Mouse (Mus musculus) A20 (cell line): Measurements from ENCODE around the gene Epm2a.
"Not testable (repeated sequence)": the region's sequence is repeated elsewhere in the genome, so short reads cannot be mapped to it uniquely, and the experiment has no call there.

Experiments
- DNase-seq: peaks from one replicate; pipeline ENCODE4 v3.0.0-alpha.2; 2011; ENCODE audit warnings: low read depth, low spot score

The Epm2a gene

GRCm38 (mm10) chr10:11343205-11344141, at the start of gene Epm2a:
Gene Epm2a (plus strand): TSS chr10:11343404.
- DNase-seq = peak; percentile 67

- no peak for DNase-seq
These were observed 44.8 kb upstream of the Epm2a start for GRCm38 (mm10) chr10:11298418-11298817.

GRCm38 (mm10) chr10:11305365-11306053, 37.7 kb upstream of the Epm2a start:
- no peak for DNase-seq

GRCm38 (mm10) chr10:11306054-11306367, 37.2 kb upstream of the Epm2a start:
- no peak for DNase-seq

GRCm38 (mm10) chr10:11309866-11310265, 33.3 kb upstream of the Epm2a start:
- DNase-seq = peak; percentile 30

DNA sequence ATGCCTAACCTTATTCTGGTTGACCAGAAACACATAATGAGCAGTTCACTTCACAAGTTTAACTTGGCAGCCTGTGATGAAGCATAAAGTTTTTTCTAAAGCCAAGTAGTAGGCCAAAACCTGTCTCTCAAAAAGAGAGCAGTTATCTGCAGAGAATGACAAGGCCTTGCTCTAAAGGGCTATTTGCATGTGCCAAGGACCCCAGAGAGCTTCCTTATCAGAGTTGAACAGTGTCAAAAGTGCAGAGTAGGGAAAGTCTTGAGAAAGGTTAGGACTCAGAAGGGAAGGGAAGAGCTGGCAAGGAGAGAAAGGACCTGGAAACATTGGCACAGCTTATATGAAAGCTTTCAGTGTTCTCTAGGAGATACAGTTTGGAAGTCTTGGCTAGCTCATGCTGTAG, 32.7 kb upstream of the Epm2a start:
- no peak for DNase-seq

DNA sequence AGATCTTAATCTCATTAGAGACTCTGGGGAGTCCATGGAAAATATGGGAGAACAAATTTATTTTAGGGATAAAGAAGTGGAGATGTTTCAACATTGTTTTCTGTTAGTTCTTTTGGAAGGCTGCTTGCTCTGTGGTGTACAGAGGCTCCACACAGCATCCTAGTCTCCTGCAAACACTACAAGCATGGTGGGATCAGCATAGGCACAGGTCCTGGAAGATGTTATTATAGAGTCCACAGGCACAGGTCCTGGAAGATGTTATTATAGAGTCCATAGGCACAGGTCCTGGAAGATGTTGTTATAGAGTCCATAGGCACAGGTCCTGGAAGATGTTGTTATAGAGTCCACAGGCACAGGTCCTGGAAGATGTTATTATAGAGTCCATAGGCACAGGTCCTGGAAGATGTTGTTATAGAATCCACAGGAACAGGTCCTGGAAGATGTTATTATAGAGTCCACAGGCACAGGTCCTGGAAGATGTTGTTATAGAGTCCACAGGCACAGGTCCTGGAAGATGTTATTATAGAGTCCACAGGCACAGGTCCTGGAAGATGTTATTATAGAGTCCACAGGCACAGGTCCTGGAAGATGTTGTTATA, 25.2 kb upstream of the Epm2a start:
- DNase-seq = not testable (repeated sequence)

DNA sequence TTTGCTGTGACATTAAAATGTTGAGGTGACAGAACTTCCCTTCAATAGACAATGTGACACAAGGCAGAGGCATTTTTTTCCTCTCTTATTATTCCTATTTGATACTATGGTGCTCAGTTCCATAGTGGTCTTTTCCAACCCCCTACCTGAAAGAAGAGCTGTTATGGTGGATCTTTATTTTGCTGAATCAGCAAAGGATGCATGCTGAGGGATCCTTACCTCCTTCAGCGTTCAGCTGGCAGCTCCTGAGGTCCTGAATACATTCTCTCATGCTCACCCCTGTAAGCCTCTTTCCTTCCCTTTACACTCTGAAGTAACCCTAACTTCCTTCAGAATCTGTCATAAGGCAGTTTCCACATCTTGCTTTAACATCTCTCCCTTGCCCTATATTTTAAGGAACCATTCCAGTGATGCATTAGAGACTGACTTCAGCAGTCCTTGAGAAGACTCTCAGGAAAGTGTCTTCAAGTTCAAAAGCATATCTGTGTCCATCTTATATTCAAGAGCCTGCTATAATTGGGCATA, 23.7 kb upstream of the Epm2a start:
- no peak for DNase-seq

DNA sequence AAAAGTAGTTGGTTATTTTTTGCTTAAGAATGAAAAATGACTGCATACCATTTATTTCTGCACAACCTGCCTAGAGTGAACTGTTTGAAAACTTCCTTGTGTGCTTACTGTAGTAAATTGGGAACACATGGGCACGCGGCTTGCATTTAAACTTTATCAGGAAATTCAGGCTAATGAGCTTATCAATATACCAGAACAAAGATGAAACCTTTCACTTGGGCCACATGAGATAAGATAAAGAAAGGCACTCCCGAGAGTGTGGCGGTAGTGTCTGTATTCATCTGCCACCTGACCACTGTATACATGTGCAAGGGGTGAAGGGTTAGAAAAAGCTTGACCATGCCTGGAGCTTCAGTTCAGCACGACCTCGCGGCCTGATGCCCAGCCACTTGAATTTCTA, 20.9 kb upstream of the Epm2a start:
- no peak for DNase-seq

DNA sequence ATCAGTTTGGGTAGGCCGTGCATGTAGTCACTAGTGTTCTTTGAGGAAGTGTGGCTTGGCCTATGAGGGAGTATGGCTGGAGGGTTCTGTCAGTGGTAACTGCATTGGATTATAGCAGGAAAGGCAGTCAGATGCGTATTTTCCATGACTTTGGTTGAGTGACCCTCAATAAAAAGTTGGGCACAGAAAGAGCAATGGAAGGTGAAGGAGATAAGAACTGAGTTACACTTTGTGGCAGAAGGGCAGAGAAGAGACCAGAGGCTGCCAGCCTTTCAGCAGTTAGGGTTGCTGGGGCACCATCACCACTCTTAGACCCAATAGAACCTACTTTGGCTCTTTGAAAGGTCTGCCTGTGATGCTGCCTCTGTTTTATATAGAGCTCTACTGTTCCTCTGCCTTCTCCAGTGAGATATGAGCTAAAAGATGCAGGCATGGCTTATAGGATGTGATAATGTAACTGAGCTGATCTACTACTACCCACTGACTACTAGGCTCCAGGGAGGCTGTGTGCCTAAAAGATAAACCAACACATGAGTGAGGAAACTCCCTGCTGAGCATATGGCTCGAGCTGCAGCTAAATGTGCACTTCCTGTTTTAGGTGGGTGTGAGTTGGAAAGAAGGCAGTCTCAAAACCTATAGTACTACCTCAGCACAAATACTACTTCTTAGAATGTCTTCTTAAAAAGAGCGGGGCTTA, 19.9 kb upstream of the Epm2a start:
- DNase-seq = peak; percentile 50

DNA sequence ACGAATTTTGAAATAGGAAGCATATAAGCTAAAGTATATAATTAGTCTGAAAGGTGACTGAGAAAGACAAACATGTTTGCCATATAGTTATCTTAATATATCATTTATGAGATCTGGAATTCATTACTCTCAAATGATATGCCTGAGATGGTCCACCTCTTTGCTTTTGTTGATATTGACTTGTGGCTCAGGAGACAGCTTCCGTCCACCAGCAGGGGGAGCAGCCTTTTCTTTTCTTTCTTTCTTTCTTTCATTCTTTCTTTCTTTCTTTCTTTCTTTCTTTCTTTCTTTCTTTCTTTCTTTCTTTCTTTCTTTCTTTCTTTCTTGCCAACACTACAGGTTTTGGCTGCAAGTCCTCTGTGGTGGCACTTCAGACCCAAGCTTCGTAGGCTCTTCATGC, 16.7 kb upstream of the Epm2a start:
- DNase-seq = no peak

DNA sequence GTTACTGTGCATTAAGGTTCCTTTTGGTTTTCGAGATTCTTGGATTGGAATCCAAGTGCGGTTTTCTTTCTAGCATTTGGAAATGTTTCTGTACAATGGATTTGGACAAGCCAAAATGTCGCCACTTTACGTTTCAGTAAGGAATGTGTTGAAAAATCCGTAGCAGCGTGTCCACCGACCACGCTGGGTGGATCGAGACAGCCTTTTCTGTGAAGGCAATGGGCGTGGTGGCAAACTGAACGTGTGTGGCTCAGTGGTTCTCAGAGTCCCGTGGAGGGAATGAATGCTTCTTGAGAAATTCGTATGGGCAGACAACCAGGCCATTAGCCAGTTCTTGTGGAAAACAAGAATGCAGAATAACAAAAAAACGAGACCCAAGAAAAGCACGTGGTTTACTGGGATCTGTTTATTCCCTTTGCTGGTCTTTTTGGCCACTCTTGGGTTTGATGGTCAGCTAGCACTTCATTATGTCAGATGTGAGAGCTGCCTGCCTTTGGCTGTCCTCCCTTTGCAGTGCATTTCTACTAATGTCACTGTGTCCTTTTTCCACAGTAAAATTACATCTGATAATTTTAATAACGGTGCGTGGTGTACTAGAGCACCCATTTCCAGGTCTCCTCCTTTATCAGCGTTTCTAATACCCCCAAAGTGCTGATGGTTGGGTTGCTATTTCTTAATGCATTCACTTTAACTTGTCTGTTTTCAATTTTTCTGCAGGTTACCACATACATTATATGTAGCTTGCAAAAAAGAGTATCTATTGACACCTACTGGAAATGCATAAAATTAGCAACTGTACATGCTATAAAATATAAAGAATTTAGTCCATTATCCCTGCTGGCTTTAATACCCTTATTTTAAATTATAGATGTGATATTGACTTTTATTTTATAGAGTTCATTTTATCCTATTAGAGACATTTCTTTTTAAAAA, 1.6 kb downstream of the Epm2a start:
- DNase-seq = no peak

GRCm38 (mm10) chr10:11350243-11350974, 7.2 kb downstream of the Epm2a start:
- DNase-seq = not testable (repeated sequence)

DNA sequence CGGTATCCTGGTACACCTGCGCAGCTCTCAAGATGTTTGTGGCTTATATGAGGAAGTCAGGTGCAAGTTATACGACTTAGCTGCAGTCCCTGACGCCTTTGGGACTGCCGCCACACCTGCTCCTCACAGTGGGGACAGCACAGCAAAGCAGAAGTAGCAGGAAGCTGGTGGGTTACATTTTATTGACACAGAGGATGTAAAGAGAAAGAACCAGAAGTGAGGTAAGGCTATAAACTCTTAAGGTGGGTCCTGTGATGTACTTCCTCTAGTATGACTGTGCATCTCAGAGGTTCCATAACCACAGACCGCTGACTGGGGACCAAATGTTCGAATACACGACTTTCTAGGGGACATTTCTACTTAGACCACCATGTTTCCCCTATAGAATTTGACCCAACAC, 11.4 kb downstream of the Epm2a start:
- peak; percentile 67 for DNase-seq

DNA sequence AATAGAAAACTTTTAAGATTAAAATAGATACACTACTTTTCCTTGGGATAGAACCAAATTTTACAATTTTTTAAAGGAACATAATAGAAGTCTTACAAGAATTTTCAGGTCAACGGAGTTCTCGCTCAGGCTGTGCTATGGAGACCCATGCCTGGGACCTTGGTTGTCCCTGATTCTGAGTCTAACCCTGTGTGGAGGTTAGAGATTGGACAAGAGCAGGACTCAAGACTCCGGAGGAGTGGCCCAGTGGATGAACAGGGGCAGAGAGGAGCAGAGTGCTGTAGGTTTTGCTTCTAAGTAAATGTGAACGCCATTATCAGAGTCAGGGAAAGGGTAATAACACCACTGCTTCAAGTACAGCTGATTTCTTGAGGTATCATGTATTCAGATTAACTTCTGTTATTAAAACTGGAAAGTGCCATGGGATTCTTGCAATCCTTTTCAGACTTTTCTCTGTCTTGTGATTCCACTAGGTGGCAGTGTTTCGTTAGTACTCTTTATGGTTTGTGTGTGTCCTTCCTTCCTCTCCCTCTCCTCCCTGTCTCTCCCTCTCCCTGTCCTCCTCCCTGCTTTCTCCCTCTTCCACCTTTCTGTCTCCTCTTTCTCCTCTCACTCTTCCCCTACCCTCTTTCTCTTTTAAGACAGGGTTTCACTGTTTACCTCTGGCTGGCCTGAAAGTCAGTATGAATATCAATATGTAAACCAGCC, 18.9 kb downstream of the Epm2a start:
- peak; percentile 47 for DNase-seq

DNA sequence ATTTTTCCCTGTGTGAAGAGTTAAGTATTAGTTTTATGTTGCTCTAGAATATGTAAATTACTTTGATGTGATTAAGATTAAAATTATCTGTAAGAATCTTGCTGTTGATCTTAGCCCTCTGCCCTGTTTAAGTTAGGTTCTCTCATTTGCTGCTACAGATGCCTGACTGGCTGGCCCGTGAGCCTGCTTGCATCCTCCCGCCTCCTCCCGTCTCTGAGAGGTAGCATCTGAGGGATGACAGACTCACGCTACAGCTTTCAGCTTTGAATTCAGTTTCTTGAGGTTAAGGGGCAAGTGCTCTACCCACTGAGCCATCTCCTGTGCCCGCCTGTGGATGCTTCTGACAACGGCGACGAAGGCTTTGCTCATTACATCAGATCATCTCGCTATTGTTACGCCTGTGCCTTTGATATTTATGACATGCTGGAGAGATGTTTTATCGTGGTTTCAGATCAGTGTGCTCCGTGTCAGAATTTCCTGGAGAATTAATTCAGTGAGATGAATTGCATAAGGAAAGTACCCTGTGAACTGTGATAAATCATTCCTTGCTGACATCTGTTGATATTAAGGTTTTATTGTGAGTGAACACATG, 19.8 kb downstream of the Epm2a start:
- no peak for DNase-seq

DNA sequence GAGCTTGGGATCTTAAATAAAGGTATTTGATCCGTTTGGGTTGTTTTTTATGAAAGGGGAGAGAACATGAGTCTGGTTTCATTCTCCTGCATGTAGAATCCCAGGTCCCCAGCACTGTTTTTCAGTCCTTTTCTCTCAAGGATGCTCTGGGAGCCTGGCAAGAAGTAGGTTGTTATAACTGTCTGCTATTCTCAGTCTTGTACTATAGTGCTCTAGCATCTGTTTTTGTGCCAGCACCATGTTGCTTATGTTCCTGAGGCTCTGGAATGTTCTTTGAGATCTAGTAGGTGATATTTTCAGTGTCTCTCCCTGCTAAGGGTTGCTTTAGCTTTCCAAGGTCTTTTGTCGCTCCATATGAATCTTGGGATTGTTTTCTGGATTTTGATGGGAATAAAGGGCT, 38.1 kb downstream of the Epm2a start:
- no peak for DNase-seq

DNA sequence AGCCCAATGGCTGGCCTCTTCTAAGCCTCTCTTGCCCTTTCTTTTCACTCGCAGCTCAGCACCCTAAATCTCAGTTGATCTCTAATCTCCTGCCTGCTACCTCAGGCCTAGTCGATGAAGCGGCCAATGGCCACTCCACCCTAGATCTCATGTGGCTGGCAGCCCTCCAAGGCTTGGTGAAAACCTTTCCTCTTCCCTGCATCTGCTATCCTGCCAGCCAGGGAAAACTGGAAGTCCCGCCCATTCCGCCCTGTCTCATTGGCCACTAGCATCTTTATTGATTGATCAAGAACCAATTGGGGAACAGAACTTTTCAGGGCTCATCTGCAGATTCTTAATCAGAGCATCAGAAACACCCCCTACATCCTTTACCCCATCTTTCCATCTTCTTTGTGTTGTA, 67.7 kb downstream of the Epm2a start:
- DNase-seq = no peak

DNA sequence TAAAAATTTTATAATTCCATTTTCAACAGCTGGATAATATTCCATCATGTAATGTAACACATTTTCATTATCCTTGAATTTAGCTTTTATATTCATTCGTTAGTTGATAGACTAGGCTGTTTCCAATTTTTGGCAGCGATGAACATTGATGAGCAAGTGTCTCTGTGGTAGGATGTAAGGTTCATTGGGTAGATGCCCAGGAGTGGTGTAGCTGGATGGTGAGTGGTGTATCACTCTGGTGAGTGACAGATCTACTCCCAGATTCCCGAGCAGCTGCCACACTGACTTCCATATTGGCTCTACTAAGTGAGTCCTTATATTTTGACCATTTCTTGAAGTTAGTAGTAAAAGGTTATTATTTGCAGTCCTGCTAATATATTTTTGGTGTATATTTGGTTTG, 76.9 kb downstream of the Epm2a start:
- no peak for DNase-seq
